ENCODE assay signal across 8 mouse cellular contexts in genomic region chr8:23531551-23532142, GRCm38 (mm10).
DNase-seq lines count a peak whose midpoint lies in the region; ATAC-seq lines count a peak whose summit lies in the region.

No protein-coding gene starts in this region.

- no peak overlapping the region for H3K9ac ChIP-seq in midbrain, embryonic 12.5 days (replicated peaks)

- H3K36me3 ChIP-seq in hindbrain, embryonic 10.5 days, result no peaks in the 10 kb centered on the region
- no peaks in the 10 kb centered on the region for H3K36me3 ChIP-seq in midbrain, embryonic 12.5 days

- H3K27ac ChIP-seq in hindbrain, embryonic 10.5 days, result peak overlapping the region; percentile 23; the same call in 1 of the 2 replicates
- no peak overlapping the region for H3K27ac ChIP-seq in midbrain, embryonic 12.5 days (replicated peaks)

- no peaks in the 10 kb centered on the region for H3K9me3 ChIP-seq in hindbrain, embryonic 10.5 days
- H3K9me3 ChIP-seq in midbrain, embryonic 12.5 days, result no peaks in the 10 kb centered on the region

- peak; percentile 8 to 35 for DNase-seq in layer of hippocampus, adult 18-20 months (ENCODE audit: low spot score in 2 of 2)
- no peak for DNase-seq in layer of hippocampus, adult 9-10 months (ENCODE audit: low spot score)
- peak; percentile 26 to 49 for DNase-seq in cerebellum, postnatal 25 days
- peak; percentile 61 for DNase-seq in hindbrain, embryonic 10.5 days (ENCODE audit: low spot score)
- peak; percentile 21 for DNase-seq in left cerebral cortex, adult 11 months (ENCODE audit: low spot score)
- DNase-seq in yolk sac, embryonic 10.5 days (ENCODE audit: low spot score), result peak; percentile 11

- H3K27me3 ChIP-seq in hindbrain, embryonic 10.5 days (ENCODE audit: insufficient read depth, poor library complexity, severe bottlenecking), result no peaks in the 10 kb centered on the region
- H3K27me3 ChIP-seq in midbrain, embryonic 12.5 days, result no peaks in the 10 kb centered on the region

- peak; percentile 49; the same call in 1 of the 2 replicates for ATAC-seq in midbrain, embryonic 12.5 days (ENCODE audit: low FRiP score, low read depth)
- no peak for ATAC-seq in erythroblast, adult 5-6 weeks (replicated peaks; ENCODE audit: low FRiP score, poor library complexity, severe bottlenecking)

- H3K4me1 ChIP-seq in hindbrain, embryonic 10.5 days (replicated peaks), result 0 out of 2 replicates have a peak, but pooled peaks cover 5% of the 10 kb centered on the region
- H3K4me1 ChIP-seq in midbrain, embryonic 12.5 days, result no peaks in the 10 kb centered on the region

- no peak overlapping the region for H3K4me2 ChIP-seq in midbrain, embryonic 12.5 days (replicated peaks)

- 58% methylated on average over 10 of the region's 10 CpGs for WGBS in hindbrain, embryonic 10.5 days
- 62% methylated on average over 10 of the region's 10 CpGs for WGBS in midbrain, embryonic 12.5 days

- H3K4me3 ChIP-seq in hindbrain, embryonic 10.5 days, result no peak overlapping the region
- no peak overlapping the region for H3K4me3 ChIP-seq in midbrain, embryonic 12.5 days
